ENCODE assay signal across 12 mouse cellular contexts in the genomic region with DNA sequence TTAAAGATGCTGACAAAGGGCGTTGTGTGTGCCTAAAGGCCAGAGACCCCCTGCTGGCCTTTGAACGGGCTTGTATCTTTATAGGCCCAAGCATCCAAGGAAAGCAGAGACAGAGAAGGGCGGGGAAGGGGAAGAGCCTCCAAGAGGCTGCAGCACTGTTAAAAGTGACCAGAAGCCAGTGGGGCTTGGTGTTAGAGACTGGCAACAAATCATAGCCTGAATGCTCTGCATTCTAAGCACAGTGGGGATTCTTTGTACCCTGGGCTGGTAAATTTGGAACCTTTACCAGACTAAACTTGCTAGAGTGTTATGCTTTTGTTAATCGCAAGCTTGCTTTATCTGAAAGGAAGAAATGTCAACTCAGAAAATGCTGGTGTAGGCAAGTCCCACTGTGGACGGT.
"Had no signal": no experiment of that assay in that cellular context is flagged by ENCODE, and none has a peak within 500 bp of the region (broad histone marks: within the 10 kb centered on the region; RNA-seq: fewer than 3 reads in every experiment).

No protein-coding gene starts in this region.

- DNase-seq: kidney, adult 8-10 months; kidney, postnatal 10 days; kidney, postnatal 36 days; layer of hippocampus, postnatal 36 days; liver, embryonic 13.5 days; lung, adult 2 months; lung, postnatal 14 days; lung, postnatal 4 days; thymus, postnatal 25 days had no signal

- H3K9ac ChIP-seq: kidney, embryonic 15.5 days; liver, embryonic 13.5 days; midbrain, embryonic 12.5 days had no signal

- H3K27ac ChIP-seq: kidney, embryonic 15.5 days; left cerebral cortex, adult 2 months; liver, embryonic 13.5 days; midbrain, embryonic 12.5 days had no signal

- H3K4me1 ChIP-seq: kidney, embryonic 15.5 days; liver, embryonic 13.5 days had no signal

- H3K4me2 ChIP-seq: kidney, embryonic 15.5 days; liver, embryonic 13.5 days; midbrain, embryonic 12.5 days had no signal

- H3K4me3 ChIP-seq: kidney, embryonic 15.5 days; left cerebral cortex, adult 2 months; liver, embryonic 13.5 days; midbrain, embryonic 12.5 days had no signal

- H3K36me3 ChIP-seq: kidney, embryonic 15.5 days; liver, embryonic 13.5 days; midbrain, embryonic 12.5 days had no signal

- H3K9me3 ChIP-seq: kidney, embryonic 15.5 days; liver, embryonic 13.5 days; midbrain, embryonic 12.5 days had no signal

- H3K27me3 ChIP-seq: kidney, embryonic 15.5 days; midbrain, embryonic 12.5 days had no signal
